Mouse (Mus musculus) forelimb bud, embryonic 11.5 days (tissue): ENCODE results near the gene Dusp7.

Experiments
- DNase-seq: peaks from one replicate; pipeline ENCODE4 v3.0.0-alpha.2; 2012; ENCODE audit warnings: low read depth, low spot score

Dusp7 gene

DNA sequence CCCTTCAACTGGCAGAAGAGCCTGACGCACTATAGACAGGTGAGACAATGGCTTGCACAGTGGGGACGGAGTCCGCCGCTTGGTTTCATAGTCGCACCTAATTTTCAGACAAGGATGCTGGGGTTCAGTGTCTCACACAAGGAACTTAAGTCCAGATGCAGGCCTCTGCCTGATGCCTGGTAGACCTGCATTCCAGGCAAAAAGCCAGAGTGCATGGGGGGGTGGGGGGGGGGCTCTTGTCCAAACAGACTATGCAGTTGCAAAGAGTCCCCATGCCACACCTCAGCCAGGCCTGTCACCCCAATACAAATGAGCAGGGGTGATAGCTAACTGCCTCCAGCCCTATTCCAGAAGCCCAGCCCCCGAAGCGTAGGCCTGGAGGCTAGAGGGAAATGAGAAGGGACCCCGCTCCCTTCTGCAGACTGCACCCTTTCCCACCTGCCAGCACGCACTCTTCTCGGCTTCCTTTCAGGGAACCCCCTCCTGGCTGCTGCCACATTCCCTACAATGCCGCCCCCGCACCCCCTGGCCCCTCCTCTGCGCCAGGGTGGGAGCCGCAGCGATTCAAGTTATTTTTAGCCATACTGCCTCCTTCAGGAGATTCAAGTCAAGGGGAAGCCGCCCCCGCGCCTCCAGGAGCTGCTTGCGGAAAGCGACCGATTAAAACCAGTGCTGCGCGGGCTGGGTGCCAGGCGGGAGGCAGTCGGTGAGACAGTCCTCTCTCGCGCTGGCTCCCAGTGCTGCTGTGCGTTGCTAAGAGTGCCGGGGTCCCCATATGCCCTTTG is 49.6 kb downstream of the Dusp7 start:
- peak; percentile 59 for DNase-seq

DNA sequence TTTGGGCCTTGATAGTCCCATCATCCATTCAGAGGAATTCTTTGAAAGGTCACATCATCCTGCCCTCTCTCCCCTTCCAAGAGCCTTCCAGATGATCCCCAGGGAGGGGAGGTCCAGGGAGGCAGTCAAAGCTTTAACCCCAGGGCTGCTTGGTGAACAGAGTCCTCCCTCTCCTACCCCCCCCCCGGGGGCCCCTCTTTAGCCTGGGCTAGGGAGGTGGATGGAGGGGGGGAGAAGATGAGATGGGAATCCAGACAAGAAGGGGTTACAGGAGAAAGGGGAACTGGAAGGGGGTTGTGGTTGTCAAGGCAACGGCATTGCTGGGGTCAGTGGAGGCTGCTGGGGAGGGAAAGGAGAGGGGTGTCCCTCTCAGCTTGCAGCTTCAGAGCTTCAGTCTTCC is 52.2 kb downstream of the Dusp7 start:
- no peak for DNase-seq

DNA sequence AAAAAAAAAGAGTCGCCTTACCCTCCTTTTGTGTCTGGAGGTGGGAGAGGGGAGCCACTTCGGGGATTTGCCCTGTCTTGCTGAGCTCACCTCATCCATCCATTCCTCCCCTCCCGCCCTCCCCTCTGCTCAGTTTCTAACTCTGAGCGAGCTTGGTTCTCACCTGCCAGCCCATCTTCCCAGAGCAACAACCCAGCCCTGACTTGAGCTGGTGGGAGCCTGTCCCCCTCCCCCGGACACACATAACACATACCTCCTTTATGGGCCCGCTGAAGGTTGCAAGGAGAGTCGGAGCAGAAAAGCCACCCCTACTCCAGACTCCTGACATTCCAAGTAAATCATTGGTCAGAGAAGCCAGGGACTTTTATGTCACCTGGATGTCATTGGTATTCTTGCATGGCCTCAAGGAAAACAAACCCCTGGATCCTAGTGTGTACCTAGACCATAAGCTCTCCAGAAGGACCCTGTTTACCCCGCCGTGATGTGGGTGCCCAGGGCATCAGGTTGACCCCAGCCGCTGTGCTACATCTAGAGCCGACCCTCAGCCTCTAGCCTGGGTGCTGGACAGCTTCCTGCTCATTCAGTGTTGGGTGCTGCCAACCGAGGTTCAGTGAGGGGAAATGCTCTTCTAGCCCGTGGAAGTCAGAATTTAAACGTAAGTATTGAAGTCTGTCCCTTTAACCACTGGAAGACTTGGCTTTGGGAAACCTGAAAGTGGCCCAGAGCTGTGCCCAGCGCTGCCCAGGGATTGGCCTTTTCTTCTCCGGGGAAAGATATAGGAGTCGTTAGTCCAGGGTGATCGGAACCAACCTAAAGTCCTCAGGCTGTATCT is 52.8 kb downstream of the Dusp7 start:
- no peak for DNase-seq

DNA sequence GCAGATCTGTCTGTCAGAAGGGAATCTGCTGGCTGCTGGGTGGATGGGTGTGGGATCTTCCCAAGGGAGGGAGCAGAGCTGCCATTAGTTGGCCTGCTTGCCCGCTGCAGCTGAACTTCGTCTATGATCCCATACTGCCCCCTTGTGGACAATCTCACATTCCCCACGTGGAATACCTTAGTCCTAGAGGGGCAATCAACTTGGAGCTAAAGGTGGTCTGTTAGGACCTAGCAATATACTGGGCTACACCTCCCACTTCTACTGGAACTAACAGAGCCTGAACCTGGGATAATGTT is 53.4 kb downstream of the Dusp7 start:
- peak; percentile 97 for DNase-seq
